Mouse (Mus musculus) testis, postnatal 14 days (tissue): ENCODE results near the gene Scn2b.

Experiments
- DNase-seq: peaks from one replicate; pipeline ENCODE4 v3.0.0; 2021; ENCODE audit warnings: low spot score

Gene Scn2b

DNA sequence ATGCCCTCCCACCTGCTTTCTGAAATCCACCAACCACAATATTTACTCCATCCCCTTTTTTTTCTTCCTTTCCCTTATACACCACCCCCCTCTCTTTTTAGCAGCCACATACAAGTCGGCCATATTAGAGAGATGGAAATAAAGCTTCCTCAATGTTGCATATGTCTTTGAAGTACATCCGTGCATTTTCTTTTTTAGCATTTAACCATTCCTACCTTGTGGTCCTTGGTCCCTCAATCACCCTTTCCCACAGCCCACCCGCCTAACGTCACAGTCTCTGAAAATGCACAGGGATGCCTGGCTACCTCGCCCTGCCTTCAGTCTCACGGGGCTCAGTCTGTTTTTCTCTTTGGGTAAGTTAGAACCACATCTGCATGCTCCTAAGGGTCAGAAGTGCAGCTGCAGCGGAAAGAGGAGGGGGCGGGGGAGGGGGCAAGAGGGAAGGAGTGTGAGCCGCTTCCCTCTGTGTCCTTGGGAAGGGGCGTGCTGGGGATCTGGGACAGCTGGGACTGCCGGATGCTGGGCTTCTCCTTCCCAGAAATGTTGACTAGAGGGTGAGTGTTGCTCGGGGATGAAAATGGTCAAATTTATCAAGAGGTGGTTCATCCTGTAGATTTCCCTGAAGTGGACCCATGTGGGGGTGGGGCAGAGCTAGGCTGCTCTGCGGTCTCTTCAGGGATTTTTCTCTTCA, at the start of gene Scn2b:
Gene Scn2b, plus strand, starts transcription at position 42 of the 691 bp plus-strand sequence.
- DNase-seq: no peak

DNA sequence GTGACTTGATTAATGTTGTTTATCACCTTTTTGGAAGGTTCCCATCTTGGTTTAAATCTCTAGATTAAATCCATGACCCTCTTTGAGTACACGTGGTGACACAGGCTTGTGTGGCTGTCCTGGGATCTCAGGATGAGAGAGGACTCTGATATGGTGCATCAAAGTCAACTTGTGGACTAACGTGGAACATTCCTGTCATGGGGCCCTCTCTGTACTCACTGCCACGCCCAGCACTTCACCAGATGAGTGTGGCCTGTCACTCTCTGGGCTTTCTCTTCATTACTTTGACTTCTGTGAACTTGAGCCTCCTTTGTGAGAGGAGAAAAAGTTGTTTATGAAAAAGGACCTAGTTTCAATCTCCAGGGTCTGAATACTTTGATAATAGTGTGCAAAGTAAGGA, 45.8 kb upstream of the Scn2b start:
- no peak for DNase-seq

DNA sequence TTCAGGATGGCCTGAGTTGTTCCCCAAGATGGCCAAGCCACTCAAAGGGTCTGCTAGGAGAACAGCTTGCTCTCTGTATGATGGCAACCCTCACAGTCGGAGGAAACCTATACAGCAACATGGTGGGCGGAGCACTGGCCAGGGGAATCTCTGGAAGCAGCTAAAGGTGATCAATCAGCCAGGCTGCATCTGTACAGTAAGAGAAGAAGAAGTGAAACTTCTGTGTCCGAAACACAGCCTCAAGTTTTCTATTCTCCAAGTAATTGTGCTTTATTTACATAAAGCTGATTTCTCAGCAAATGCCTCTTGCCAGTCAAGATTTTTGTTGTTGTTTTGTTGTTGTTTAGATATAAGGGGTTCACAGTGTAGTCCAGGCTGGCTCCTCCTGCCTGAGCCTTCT, 39.7 kb upstream of the Scn2b start:
- DNase-seq: no peak

DNA sequence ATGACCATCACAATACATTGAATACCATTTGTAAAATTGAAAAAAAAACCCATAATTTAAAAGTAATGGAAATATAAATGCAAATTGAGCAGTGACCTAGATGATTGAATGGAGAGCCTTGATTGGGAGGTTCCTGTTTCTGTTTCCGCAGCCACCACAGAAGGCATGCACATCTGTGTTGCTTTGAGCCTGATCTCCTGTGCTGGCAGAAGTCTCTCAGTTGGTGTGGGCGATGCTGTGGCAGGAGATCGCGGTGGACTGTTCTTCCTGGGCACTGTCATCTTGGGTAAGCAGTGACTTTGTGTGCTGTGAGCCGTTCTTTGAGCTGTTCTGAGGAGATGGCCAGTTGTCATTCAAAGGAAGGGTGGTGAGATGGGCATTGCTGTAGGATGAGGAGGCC, 38.6 kb upstream of the Scn2b start, which contains the start of gene Jaml:
Gene Jaml, plus strand, starts transcription at position 173 of the 400 bp plus-strand sequence.
- DNase-seq: no peak

DNA sequence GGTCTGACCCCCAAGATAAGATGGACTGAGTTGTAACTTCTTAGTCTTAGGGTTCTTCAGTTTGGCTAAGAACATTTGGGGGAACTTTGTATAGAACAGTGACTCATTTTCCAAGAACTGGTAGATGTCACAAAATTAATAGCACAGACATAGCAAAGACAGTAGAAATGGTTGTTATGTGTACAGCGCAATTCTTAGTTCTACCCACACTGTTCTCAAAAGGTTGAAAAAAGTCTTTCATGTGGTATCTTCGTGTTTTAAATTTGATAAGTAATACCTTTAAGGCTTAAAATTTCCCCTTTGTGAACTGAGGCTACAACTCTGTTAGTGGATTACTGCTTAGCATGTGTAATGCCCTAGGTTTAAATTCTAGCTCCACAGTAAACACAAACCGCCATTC, 34.5 kb upstream of the Scn2b start:
- no peak for DNase-seq

DNA sequence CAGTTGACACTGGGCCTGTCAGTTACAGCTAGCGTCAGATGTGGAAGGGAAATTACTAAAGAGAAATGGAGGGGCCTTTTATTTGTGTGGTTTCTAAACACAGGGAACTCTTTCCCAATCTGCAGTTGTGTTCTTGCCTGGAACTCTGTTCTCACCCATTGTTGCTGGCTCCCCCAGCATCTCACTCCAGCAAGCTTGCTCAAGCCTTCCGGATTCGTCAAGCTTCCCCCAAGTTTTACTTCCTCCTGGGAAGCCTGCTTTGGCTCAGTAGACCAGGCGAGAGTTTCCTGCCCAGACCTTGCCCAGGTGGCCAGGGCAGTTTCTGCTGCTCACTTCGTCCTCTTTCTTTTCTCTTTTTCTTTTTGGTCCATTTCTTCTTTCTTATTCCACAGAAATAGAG, 33.0 kb upstream of the Scn2b start:
- DNase-seq: no peak

DNA sequence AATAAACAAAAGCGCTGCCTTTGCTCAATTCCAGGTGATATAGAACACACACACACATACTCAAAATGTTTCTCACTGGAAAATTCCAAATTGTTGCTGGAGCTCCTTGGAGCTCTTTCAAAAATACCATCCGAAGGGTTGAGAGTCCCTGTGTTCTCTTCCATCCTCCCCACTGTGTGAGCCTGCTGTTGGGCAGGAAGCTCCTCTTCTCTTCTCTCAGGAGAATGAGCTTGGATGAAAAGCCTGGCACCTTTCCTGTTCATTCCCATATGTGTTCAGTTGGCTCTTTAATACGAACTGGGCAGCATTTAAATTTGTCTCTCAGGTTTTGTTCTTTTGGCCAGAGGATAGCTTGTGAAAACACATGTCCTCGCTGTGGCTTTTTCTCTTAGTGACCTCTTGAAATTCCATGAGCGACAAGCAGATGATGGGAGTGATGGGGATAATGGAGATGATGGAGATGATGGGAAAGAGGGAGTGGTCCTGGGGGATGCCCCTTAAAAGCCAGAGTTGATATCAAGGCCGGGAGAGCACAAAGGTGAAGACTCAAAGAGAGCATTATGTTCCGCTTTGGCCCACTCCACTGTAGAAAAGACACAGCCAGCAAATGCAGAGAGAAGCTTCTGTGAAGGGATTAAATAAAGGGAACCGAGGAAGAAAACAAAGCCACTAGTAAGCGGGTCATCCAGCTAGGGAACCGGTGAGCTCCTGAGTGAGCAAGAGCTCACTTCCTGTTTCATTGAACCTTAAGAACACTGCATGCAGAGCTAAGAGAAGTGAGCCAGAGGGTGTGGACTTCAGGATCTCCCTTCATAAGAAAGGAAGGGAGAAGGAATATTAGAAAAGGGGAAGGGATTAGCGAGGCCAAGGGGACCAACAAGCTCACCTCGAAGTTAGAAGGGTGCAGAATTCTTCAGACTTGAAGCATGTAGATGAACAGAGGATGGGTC, 31.6 kb upstream of the Scn2b start:
- DNase-seq: no peak

DNA sequence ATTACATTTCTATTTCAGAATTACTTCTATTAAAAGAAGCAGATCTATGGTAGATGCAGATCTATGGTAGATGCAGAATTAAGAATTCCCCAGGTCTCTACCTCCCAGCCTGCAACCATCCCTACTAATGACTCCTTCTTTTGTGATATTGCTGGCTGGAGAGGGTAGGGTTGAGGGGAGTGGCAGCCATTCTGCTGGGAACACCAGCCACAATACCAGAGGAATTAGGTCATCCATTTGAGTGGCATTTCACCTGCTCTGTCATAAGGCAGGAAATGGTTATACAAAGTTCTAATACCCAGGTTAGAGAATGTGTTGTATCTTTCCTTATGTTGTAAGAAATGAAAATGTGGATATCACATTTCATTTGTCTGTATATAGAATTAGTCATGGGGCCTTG, 29.5 kb upstream of the Scn2b start:
- DNase-seq: no peak

DNA sequence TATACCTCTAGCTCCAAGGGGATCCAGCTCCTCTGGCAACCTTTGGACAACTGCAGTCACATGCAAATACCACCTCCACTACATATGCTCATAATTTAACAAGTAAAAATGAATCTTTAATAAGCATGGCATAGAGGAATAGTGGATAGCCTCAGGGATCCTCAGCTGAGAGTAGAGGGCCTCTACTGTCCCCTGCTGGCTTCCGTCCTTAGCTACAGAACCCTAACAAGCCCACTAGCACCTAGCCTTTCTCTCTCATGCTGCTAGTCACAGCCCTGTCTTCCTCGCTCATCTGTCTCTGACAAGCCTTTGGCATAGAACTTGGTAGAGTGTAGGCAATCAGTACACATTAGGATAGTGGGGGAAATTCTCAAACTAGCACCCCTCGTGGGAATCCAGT, 26.8 kb upstream of the Scn2b start:
- DNase-seq: no peak

DNA sequence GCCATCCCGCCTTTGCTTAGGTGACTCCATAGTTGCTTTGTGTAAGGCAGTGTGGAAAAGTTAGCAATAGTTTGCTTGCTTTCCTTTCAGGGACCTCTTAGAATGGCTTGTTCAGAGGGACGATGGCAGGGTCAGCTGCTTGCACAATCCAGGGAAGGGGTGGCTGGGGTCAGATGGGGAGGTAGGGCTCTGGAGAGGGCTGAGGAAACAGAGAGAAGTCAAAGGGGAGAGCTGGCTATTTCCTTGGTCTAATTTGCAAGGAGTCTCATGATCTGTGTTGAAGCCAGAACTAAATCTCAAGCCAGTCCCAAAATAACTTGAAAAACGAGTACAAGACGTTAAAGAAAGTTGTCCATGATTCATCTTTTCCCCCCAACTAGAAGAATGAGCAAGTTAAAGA, 24.9 kb upstream of the Scn2b start:
- no peak for DNase-seq

DNA sequence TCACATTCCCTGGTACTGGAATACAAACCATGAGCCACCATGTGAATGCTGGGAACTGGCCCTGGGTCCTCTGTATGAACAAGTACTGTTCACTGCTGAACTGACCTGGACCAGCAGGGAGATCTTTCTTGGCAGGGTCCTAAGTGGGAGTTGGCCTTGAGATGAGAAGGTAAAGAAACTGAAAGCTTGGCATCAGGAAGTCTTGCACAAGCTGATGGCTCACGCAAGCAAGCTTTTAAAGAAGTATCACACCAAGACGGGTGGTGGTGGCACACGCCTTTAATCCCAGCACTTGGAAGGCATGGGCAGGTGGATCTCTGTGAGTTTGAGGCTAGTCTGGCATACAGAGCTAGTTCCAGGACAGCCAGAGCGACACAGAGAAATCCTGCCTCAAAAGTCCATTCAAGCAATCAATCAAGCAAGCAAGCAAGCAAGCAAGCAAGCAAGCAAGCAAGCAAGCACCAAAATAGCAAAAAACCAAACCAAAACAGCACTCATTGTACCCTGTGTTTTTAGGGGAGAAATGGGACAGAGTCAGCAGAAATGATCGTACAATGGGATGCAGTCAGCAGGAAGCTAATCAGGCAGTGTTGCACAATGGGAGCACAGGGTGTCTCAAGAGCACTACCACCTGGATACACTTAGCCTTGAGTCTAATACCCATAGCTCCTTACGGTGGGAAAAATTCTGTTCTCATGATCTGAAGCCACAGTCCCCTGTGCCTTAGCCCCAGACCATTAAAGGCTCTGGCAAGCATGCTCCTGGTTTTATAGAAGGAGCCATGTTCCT, 22.2 kb upstream of the Scn2b start:
- no peak for DNase-seq

DNA sequence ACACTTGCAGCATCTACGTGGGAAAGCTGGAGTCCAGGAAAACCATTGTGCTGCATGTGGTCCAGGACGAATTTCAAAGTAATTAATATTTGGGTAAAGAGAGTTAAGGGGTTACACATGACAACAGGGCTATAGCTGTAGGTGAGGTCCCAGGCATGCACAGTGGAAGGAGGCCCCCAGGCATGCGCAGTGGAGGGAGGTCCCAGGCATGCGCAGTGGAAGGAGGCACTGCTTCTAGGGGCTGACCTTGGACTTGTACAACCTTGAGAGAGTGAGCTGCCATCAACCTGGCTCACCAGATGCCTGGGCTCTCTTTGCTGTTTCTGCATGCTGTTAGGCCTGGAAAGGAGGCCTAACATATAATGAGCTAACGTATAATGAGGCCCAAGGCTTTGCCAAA, 19.7 kb upstream of the Scn2b start:
- DNase-seq: no peak

DNA sequence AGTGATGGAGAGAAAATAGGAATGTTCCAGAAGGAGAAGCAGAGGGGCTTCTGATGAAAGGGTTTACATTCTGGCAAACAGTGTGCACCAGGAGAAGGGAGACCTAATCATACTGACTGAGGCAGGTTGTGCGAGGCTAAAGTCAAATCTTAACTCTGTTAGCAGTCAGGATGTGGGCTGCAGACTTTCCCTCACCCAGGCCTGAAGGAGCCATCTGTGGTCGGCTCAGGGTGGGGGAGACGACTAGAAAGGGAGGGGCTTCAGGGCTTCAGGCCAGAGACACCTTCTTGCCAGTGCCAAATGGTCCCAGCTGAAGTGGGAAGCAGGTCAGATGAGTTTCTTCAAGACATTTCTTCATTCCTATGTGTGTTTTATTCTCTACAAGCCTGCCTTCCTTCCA, 19.2 kb upstream of the Scn2b start:
- no peak for DNase-seq

DNA sequence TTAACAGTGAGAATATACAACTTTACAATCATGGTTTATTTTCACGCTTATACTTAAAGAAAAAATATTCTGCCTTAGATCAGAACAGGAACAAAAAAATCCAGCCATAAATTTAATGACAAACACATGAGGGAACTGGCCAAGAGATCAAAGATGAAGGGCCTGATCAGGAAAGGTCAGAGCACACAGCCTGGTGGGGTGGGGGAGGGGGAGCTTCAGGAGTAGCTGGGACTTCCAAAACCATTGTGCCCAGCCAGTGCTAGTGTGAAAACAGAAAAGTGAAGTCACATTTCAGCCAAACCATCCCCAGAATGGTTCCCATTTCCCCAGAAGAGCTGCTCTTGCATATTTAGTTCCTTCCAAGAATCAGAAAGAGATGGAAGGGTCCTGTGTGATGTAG, 15.1 kb upstream of the Scn2b start:
- DNase-seq: no peak

DNA sequence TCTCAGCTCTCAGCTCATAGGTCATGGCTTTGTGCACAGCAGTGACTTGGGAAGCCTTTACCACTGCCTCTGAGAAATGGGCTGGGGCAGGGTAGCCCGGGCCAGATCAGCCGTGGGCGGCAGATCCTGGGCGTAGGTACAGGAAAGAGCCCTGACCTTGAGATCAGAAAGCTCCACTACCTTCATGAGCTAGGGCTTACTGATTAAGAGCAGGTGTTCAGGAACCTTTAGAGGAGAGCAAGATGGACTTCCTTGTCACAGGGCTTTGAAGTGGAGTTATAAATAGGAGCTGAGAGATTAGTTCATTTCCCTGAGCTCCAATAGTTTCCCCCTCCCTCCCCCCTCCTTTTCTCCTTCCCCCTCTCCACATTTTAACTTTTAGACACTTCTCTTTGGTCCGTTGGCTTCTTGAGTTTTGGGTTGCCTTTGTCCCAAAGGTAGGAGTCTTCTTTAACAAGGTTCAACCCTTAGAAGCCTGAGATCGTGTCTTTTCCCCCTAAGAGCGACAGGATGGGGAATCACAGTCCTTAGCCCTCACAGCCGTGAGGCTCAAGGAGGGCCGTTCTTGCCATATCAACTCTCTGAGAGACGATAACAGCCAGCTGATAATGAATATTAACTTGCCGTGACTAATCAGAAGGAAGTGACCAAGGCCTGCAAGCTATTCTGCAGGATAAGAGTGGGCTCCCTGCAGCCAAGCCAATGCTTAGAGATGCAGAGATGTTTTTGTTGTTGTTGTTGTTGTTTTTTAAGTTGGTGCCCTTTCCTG, 14.2 kb upstream of the Scn2b start:
- no peak for DNase-seq

DNA sequence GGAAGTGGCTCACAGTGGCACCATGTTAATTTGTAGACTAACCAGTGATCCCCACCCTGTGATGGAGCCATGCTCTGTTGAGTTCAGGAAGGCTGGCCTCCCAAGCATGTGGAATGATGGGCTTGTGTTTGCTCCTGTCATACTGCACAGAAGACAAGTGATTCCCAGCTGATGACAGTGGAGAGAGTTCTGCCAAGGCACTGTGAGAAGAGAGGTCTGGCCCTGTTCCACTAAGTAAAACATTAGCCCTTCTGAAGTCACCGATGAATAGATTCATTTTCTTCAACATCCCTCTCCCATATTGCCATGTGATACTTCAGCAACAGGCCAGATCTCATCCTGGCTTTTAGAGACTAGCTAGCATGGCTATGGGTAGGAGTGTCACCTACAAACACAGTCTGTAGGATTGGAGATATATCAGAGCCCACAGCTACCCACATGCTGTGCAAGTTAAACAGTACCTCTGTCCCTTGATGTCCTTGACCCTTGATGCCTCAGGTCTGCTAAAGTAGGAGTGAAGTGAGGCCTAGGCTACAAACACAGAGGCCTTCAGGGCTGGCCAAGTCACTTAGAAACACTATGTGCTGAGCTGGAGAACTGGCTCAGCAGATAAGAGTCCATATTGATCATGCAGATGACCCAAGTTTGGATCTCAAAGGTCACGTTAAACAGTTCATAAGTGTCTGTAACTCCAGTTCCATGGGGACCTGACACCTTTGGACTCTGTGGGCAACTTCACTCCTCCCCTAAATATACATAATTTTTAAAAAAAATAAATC, 11.8 kb upstream of the Scn2b start:
- no peak for DNase-seq

DNA sequence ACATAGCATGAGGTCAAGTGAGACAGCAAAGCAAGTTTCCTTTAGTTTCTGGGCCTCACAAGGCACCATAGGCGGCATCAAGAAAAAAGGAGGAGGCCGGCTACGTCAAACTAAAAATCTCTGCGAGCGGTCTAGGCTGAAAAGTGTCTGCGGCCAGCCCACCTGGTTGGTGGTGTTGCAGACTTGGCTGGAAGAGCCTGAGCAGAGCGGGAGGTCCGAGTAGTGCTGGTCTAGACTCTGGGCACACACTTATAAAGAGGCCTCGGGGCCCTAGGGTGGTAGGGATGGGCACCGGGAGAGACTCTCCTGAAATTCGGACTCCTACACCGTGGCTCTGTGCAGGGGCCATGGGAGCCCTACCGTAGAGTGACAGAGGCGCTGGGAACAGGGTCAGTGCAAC, 1.9 kb upstream of the Scn2b start:
- peak; percentile 48 for DNase-seq

DNA sequence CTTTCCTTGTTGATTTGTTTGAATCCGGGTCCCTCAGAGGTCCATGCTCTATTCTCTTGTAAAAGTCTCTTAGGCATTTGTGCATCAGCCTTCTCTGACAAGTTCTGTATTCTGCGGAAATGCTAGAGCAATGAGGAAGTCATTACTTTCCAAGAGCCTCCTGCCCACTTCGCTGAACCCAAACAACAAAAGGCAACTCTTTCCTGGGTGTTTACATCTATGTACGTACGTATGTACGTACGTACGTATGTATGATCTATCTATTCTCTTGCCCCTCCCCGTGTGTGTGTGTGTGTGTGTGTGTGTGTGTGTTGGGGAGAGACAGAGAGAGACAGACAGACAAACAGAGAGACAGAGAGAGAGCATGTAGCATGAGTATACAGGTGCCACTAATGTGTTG, 763 bp upstream of the Scn2b start:
- DNase-seq: no peak

DNA sequence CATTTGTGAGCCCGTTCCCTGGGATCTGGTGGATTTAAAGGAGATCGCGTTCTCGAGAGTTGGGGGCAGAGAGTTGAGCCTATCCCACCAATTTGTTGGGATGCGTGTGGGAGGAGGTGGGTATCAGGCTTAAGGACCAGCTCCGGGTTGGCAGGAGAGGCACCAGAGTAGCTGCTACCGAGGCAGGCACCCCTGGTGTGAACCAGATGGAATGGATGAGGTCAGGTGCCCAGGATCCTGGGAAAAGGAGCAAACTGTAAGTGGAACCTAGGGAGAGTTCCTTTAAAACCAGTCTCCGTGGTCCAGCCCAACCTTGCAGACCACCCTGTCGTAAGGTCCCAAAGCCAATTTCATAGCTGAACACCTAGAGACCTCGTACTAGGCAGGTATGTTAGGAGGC, 970 bp downstream of the Scn2b start:
- no peak for DNase-seq

DNA sequence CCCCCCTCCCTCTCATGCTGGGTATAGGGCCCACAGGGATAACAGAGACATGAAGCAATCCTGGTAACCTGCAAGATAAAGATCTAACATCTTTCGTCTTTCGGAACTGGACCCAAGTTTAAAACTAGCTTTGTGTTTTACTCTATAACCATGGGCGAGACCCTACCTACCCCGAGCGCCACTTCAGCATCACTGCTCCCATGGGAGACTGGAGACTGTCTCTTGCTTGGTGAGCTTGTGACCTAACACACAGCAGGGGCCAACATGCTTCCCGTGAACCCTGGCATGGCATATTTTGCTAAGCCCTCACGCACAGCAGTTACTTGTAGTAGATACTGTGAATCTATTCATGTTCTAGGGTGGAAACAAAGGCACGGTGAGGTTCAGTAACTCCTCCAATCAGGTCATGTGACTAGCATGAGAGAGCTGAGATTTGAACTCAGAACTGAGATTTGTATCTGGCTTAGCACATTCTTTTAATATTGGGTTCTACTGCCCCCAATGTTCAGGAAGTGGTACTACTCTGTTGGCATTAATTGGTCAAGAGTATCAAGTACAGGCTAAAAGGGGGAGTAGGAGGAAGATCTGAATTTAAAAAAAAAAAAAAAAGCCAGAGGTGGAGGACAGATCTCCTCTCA, 1.9 kb downstream of the Scn2b start:
- no peak for DNase-seq
